Mouse (Mus musculus) cerebellum, adult 9-10 months (tissue): ENCODE measurements around the gene Crtc3.

Source experiments
- DNase-seq: peaks from one replicate; pipeline ENCODE4 v3.0.0; 2022

Gene Crtc3

GRCm38 (mm10) chr7:80680218-80680847 is 8.3 kb downstream of the Crtc3 start:
- DNase-seq = peak; percentile 5

DNA sequence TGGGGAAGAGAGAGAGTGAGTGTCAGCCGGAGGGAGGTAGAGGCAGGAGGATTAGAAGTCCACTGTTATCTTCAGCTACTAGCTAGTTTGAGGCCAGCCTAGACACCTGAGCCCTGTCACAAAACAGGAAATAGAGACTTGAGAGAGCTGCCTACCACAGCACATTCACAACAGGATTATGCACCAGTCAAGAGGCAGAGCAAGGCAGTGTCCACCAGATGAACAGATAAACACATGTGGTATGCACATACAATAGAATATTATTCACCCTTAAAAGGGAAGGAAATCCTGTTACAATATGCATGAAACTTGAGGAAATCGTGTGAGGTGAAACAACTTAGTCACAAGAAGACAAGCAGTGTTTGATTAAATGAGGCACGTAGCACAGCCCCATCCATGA is 16.4 kb downstream of the Crtc3 start:
- no peak for DNase-seq

- no peak for DNase-seq
Observed at GRCm38 (mm10) chr7:80670889-80671288, 17.8 kb downstream of the Crtc3 start.

DNA sequence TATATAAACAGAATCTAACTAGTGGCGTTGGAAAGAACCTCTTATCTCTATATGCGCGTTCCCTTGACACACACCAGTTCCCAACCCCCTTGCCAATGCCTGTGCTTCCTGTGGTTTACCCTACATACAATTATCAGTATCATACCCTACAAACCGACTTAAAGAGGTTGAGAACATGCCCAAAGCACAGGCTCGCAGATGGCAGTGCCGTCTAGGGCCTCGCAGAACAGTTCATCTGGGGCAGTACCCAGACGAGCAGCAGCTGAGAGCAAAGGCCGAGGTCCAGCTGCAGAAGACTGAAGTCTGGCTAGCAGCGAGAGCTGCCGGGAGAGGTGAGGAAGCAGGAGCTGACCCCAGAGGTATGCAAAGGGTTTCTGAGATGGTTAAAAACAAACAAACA is 21.5 kb downstream of the Crtc3 start:
- no peak for DNase-seq

- DNase-seq = no peak
Observed at GRCm38 (mm10) chr7:80666198-80666915, 22.3 kb downstream of the Crtc3 start.

- no peak for DNase-seq
Observed at GRCm38 (mm10) chr7:80661082-80661481, 27.6 kb downstream of the Crtc3 start.

GRCm38 (mm10) chr7:80660619-80661018 is 28.1 kb downstream of the Crtc3 start:
- peak; percentile 96 for DNase-seq

GRCm38 (mm10) chr7:80657896-80658295 is 30.8 kb downstream of the Crtc3 start:
- no peak for DNase-seq

GRCm38 (mm10) chr7:80655350-80656013 is 33.2 kb downstream of the Crtc3 start:
- DNase-seq = peak; percentile 73

- DNase-seq = no peak
Observed at GRCm38 (mm10) chr7:80654926-80655325, 33.8 kb downstream of the Crtc3 start.

DNA sequence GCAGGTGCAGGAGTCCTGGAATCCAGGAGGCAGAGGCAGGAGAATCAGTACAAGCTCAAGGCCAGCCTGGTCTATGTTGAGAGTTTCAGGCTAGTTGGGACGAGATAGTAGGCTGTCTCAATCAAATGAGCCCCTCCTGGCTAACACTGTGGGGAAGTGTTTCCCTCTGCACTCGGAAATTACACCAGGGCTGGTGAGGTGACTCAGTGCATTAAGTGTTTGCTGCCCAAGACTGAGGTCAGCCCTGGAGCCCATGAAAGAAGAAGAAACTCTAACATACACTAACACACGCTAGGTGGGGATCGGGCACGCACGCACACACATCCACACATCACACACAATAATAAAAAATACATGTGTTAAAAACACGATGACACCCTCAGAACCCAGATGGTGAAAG is 34.3 kb downstream of the Crtc3 start:
- DNase-seq = no peak

DNA sequence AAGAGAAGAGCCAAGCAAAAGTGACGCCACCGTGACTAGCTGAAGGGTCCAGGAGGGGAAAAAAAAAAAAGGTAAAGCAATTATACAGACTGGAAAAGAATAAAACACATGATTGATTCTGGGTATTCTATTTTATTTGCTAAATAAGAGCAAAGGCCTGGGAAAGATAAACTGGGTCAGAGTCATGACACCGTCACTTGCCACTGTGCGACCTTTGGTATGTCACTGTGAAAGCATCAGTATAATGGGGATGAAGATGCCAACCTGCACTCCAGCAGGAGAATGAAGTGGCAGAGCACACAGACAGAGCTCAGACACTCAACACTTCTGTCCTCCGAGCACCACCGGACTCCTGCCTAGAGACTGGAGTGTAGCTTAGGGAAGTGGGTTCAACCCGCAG is 34.7 kb downstream of the Crtc3 start:
- DNase-seq = no peak

DNA sequence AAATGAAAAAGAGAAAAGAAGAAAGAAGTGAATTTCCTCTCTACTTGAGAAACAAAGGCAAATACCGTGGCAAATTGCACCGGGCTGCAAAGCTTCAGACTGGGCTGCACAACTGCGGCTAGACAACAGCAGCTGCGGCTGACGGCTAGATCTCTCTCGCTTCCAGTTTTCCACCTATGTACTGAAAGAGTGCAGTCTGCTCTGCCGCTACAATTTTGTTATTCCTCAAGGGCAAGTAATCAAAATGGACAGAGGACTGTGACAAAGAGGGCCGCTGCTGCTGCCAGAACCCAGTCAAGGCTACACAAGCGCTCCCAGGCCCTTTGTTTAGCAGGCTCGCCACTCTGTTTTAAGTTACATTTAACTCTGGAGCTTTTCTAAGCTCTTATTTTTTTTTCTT is 35.6 kb downstream of the Crtc3 start:
- DNase-seq = no peak

DNA sequence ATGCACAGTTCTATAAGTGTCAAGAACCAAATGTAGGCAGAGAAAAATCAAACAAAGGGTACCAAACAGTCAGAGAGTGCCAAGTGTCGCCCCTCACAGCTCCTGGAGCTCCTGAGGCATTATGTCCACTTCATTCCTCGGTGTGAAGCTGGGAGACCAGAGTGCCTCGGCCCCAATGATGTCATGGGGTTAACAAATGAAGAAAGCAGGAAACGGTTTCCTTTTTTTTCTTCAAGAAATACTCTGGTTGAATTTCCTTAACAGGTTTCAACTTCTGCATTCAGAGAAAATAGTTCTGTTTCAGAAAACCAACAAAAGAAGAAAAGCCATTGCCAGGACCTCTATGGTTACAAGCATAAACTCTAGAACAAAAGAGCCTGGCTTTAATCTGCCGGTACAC is 36.4 kb downstream of the Crtc3 start:
- no peak for DNase-seq

GRCm38 (mm10) chr7:80647437-80647871 is 41.2 kb downstream of the Crtc3 start:
- DNase-seq = peak; percentile 88

GRCm38 (mm10) chr7:80646093-80647025 is 42.3 kb downstream of the Crtc3 start:
- DNase-seq = peak; percentile 57

DNA sequence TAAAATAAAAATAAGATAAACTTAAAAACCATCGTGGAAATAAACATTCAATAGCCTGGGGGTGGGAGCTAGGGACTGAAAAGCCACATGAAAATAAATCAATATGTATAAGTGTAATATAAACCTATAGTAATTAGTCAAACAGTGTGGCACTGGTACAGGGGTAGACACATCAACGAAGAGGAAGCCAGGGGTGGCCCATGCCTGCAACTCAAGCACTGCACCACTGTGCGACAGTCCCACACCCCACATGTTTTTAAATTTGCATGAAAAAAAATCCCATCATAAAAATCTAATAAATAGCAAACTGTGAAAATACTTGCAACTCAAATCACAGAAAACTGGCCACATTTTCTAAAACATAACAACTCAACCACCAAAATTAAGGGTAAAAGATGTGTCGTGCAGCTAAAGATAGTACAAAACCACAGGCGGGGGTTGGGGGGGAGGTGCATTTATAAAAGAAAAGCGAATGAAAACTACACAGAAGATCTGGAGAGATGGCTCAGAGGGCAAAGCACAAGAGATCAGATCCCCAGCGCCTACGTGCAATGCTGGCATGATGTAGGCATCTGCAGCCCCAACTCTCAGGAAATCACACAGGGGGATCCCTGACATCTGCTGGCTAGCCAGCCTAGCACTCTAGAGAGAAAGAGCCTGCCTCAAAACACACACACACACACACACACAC is 45.6 kb downstream of the Crtc3 start:
- DNase-seq = no peak

DNA sequence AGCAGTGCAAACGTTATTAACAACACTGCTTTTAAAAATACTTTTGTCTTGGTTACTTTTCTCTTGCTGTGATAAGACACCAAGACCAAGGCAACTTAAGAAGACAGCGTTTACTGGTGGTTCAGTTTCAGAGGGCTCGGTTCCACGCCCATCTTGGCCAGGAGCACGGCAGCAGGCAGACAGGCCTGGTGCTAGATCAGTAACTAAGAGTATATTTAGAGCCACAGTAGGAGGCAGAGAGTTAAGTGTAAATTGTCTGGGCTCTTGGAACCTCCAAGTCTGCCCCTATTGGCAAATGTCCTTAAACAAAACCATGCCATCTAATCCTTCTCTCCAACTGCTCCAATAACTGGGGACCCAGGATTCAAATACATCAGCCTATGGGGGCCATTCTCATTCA is 46.1 kb downstream of the Crtc3 start:
- peak; percentile 73 for DNase-seq

- DNase-seq = no peak
Observed at GRCm38 (mm10) chr7:80641899-80642298, 46.8 kb downstream of the Crtc3 start.

- DNase-seq = no peak
Observed at GRCm38 (mm10) chr7:80641497-80641896, 47.2 kb downstream of the Crtc3 start.

DNA sequence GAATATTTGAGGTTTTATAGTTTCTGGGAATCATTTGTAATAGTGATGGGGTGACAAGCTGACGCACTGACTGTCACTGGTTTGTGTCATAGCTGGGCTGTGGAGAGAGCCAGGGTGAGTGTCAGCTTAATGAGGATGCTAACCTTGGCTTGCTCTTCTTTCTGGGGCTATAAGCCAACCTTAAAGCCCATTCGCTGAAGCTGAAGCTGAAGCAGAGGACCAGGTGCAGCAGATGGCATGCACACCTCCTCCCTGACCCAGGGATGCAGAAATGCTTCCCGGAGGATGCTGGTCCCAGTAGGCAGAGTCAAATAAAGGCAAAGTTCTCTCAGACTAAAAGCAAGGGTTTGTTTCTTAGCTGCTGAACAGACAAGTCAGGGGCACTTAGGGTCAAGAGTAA is 48.7 kb downstream of the Crtc3 start:
- peak; percentile 85 for DNase-seq

DNA sequence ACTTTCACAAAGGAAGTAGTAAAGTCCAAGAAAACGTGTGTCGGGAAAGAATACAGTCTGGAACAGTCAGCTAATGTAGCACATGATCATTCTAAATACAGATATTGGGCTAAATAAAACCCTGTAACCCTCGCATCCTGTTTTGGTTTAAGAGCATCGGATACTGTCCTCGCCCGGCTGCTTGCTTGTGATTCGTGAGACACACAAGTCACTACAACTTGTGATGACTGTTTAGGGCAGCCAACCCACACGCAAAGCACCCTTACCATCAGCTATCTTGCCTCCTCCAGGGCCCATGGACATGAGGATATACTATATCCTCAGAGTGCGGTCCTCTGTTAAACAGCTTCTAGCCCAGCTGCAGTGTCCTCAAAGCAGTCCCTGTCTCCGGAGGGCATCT is 50.2 kb downstream of the Crtc3 start:
- DNase-seq = no peak
